ENCODE assay signal across 10 mouse cellular contexts in genomic region chr11:109355771-109356388, GRCm38 (mm10). TPM values are rescaled to one million over a fixed set of nuclear protein-coding genes. Genes with fewer than 3 reads are reported as not detected.
DNase-seq lines count a peak whose midpoint lies in the region; ATAC-seq and TF ChIP-seq lines count a peak whose summit lies in the region.
"Had no signal": no experiment of that assay in that cellular context is flagged by ENCODE, and none has a peak within 500 bp of the region (broad histone marks: within the 10 kb centered on the region; RNA-seq: fewer than 3 reads in every experiment).

No protein-coding gene starts in this region.

- TF ChIP-seq CTCF in cerebellum, adult 2 months (IDR thresholded peaks at IDR 0.05; ENCODE audit: borderline replicate concordance, insufficient read depth, low read depth, low read length), result no peak
- TF ChIP-seq CTCF in lung, adult 2 months (IDR thresholded peaks at IDR 0.05; ENCODE audit: insufficient read depth, low read length), result no peak

- DNase-seq in limb, embryonic 10.5 days (ENCODE audit: low spot score), result no peak
- peak; percentile 79 to 85 for DNase-seq in cerebellum, adult 2 months
- peak; percentile 50 for DNase-seq in gastrocnemius, postnatal 10 days
- peak; percentile 65 for DNase-seq in retina, postnatal 1 day
- no peak for DNase-seq in liver, embryonic 11.5 days (ENCODE audit: low spot score)
- no peak for DNase-seq in lung, adult 2 months

- H3K27ac ChIP-seq in limb, embryonic 13.5 days, result no peak overlapping the region
- no peak overlapping the region for H3K27ac ChIP-seq in limb, embryonic 10.5 days
- peak overlapping the region; percentile 96 for H3K27ac ChIP-seq in cerebellum, adult 2 months (ENCODE audit: insufficient read depth, low read length)
- no peak overlapping the region for H3K27ac ChIP-seq in liver, embryonic 11.5 days (ENCODE audit: low read depth, low read length)

- no peaks in the 10 kb centered on the region for H3K27me3 ChIP-seq in limb, embryonic 13.5 days
- no peaks in the 10 kb centered on the region for H3K27me3 ChIP-seq in limb, embryonic 10.5 days (ENCODE audit: low read depth, poor library complexity, severe bottlenecking)
- H3K27me3 ChIP-seq in cerebellum, adult 2 months (ENCODE audit: control insufficient read depth, insufficient read depth, low read length), result no peaks in the 10 kb centered on the region
- H3K27me3 ChIP-seq in liver, embryonic 11.5 days (replicated peaks; ENCODE audit: control insufficient read depth, insufficient read depth, low read length), result no peaks in the 10 kb centered on the region
- H3K27me3 ChIP-seq: megakaryocyte, embryonic 14.5 days had no signal

- WGBS in limb, embryonic 13.5 days, result 65% methylated on average over 16 of the region's 16 CpGs
- WGBS in limb, embryonic 10.5 days, result 73% methylated on average over 16 of the region's 16 CpGs
- 7% methylated on average over 16 of the region's 16 CpGs for WGBS in cerebellum, adult 2 months
- 70% methylated on average over 16 of the region's 16 CpGs for WGBS in liver, embryonic 11.5 days
- 66% methylated on average over 16 of the region's 16 CpGs for WGBS in lung, adult 2 months

- peak; percentile 28; the same call in 1 of the 2 replicates for TF ChIP-seq POLR2A in cerebellum, adult 2 months (IDR thresholded peaks at IDR 0.05; ENCODE audit: borderline replicate concordance, insufficient read depth, low read length)
- no peak for TF ChIP-seq POLR2A in lung, adult 2 months (IDR thresholded peaks at IDR 0.05; ENCODE audit: borderline replicate concordance, extremely low read depth, low read depth, low read length)

- peaks cover 14% of the 10 kb centered on the region for H3K4me1 ChIP-seq in limb, embryonic 13.5 days
- peaks cover 8% of the 10 kb centered on the region; the same call in 1 of the 2 replicates for H3K4me1 ChIP-seq in limb, embryonic 10.5 days
- peaks cover 32% of the 10 kb centered on the region for H3K4me1 ChIP-seq in cerebellum, adult 2 months (ENCODE audit: control insufficient read depth, insufficient read depth, low read length)
- H3K4me1 ChIP-seq in liver, embryonic 11.5 days (replicated peaks; ENCODE audit: control insufficient read depth, insufficient read depth, low read length), result 0 out of 2 replicates have a peak, but pooled peaks cover 2% of the 10 kb centered on the region
- peaks cover 8% of the 10 kb centered on the region for H3K4me1 ChIP-seq in lung, adult 2 months (ENCODE audit: control insufficient read depth, insufficient read depth, low read length)

- 0 out of 2 replicates have a peak overlapping the region, but pooled peaks have one; percentile 19 for H3K9ac ChIP-seq in limb, embryonic 13.5 days
- no peak overlapping the region for H3K9ac ChIP-seq in liver, embryonic 11.5 days (ENCODE audit: low read depth, low read length)

- H3K4me3 ChIP-seq in limb, embryonic 13.5 days, result no peak overlapping the region
- H3K4me3 ChIP-seq in limb, embryonic 10.5 days, result no peak overlapping the region
- H3K4me3 ChIP-seq in cerebellum, adult 2 months (replicated peaks; ENCODE audit: insufficient read depth, low read depth, low read length), result no peak overlapping the region
- no peak overlapping the region for H3K4me3 ChIP-seq in liver, embryonic 11.5 days (ENCODE audit: low read depth, low read length)
- no peak overlapping the region for H3K4me3 ChIP-seq in lung, adult 2 months (replicated peaks; ENCODE audit: extremely low read depth, low read depth, low read length)
- H3K4me3 ChIP-seq: megakaryocyte, embryonic 14.5 days had no signal

- H3K9me3 ChIP-seq in limb, embryonic 13.5 days, result no peaks in the 10 kb centered on the region
- H3K9me3 ChIP-seq in limb, embryonic 10.5 days (replicated peaks), result no peaks in the 10 kb centered on the region
- no peaks in the 10 kb centered on the region for H3K9me3 ChIP-seq in liver, embryonic 11.5 days (ENCODE audit: control insufficient read depth, low read length)
- H3K9me3 ChIP-seq: megakaryocyte, embryonic 14.5 days had no signal

- ATAC-seq in limb, embryonic 13.5 days (ENCODE audit: low FRiP score, low read depth), result no peak
- ATAC-seq in liver, embryonic 11.5 days (replicated peaks; ENCODE audit: low FRiP score), result no peak

- H3K36me3 ChIP-seq in limb, embryonic 13.5 days, result no peaks in the 10 kb centered on the region
- H3K36me3 ChIP-seq in limb, embryonic 10.5 days, result no peaks in the 10 kb centered on the region
- no peaks in the 10 kb centered on the region for H3K36me3 ChIP-seq in liver, embryonic 11.5 days (ENCODE audit: control insufficient read depth, insufficient read depth, low read length)

- no peak overlapping the region for H3K4me2 ChIP-seq in limb, embryonic 13.5 days (replicated peaks)
- no peak overlapping the region for H3K4me2 ChIP-seq in liver, embryonic 11.5 days

RNA-seq across cellular contexts. Expression of gene Gna13, which starts 6.8 kb away (rescaled TPM):
- 21.6 and 21.7 TPM in 2 replicates for polyA plus RNA-seq in limb, embryonic 13.5 days (2015; fragmentation: Nextera tagmentation; extraction: Ambion mirVana)
- 20.1 and 20.6 TPM in 2 replicates for polyA plus RNA-seq in limb, embryonic 10.5 days (2016; fragmentation: Nextera tagmentation; extraction: Ambion mirVana)
- 35.6 and 37.5 TPM in 2 replicates for polyA plus RNA-seq in cerebellum, adult 2 months (2012; rRNA removed)
- 10 to 100 TPM; 39.3 to 42.5 TPM for total RNA-seq in gastrocnemius, postnatal 10 days (2021)
- polyA plus RNA-seq in liver, embryonic 11.5 days (2014; fragmentation: Nextera tagmentation; extraction: Ambion mirVana), result 24.9 and 25.3 TPM in 2 replicates
- 39.3 and 42.6 TPM in 2 replicates for polyA plus RNA-seq in lung, adult 2 months (2012; rRNA removed)

RNA-seq across cellular contexts. Expression of gene 9930022D16Rik, which starts 57.8 kb away (rescaled TPM):
- polyA plus RNA-seq in limb, embryonic 13.5 days (2015; fragmentation: Nextera tagmentation; extraction: Ambion mirVana), result not detected in 2 replicates
- not detected in 2 replicates for polyA plus RNA-seq in limb, embryonic 10.5 days (2016; fragmentation: Nextera tagmentation; extraction: Ambion mirVana)
- polyA plus RNA-seq in cerebellum, adult 2 months (2012; rRNA removed), result not detected in 2 replicates
- not detected for total RNA-seq in gastrocnemius, postnatal 10 days (2021)
- not detected in 2 replicates for polyA plus RNA-seq in liver, embryonic 11.5 days (2014; fragmentation: Nextera tagmentation; extraction: Ambion mirVana)
- not detected in 2 replicates for polyA plus RNA-seq in lung, adult 2 months (2012; rRNA removed)
- total RNA-seq: left cerebral cortex, postnatal 10 days had no signal
- polyA plus RNA-seq: spleen, adult 2 months had no signal

RNA-seq across cellular contexts. Expression of gene Rgs9, which starts 58.0 kb away (rescaled TPM):
- 4.9 TPM in 2 replicates for polyA plus RNA-seq in limb, embryonic 13.5 days (2015; fragmentation: Nextera tagmentation; extraction: Ambion mirVana)
- 2.1 and 4.2 TPM in 2 replicates for polyA plus RNA-seq in limb, embryonic 10.5 days (2016; fragmentation: Nextera tagmentation; extraction: Ambion mirVana)
- polyA plus RNA-seq in cerebellum, adult 2 months (2012; rRNA removed), result 5.3 and 6.2 TPM in 2 replicates
- total RNA-seq in gastrocnemius, postnatal 10 days (2021), result under 1 TPM; 0.63 to 0.99 TPM
- polyA plus RNA-seq in liver, embryonic 11.5 days (2014; fragmentation: Nextera tagmentation; extraction: Ambion mirVana), result 0.18 and 0.25 TPM in 2 replicates
- polyA plus RNA-seq in lung, adult 2 months (2012; rRNA removed), result 10.7 and 11.5 TPM in 2 replicates

Comparison
In these comparisons a context has a peak if more than half of its experiments do, and no peak if none do; other contexts are left out.
1. DNase-seq: peak in cerebellum, adult 2 months (2 of 2), gastrocnemius, postnatal 10 days (single experiment) and retina, postnatal 1 day (single experiment); none in limb, embryonic 10.5 days (single experiment), liver, embryonic 11.5 days (single experiment) and lung, adult 2 months (single experiment).